Mouse (Mus musculus) leukemia stem cell, adult 10-12 weeks (primary cell): Measurements from ENCODE around the gene Desi2. TPM values are rescaled to one million over a fixed set of nuclear protein-coding genes. Genes with fewer than 3 reads are reported as not detected.

Experiments used
- polyA plus RNA-seq: library from polyadenylated mRNA; stranded (reverse); fragments of >175 nt; gene quantifications from 2 replicates; pipeline ENCODE4 v1.2.3, GENCODE M21; 2012; ENCODE audit warnings: low replicate concordance

The Desi2 gene
- polyA plus RNA-seq: 7.2 and 8.3 TPM in 2 replicates

GRCm38 (mm10) chr1:178187216-178187791 lies at the start of gene Desi2:
Desi2 (plus strand) TSS chr1:178187417.

Other genes with a start within 250 kb of the Desi2 start
- 0.11 and 0.33 TPM in 2 replicates for gene Catspere2, start 204.0 kb upstream of the Desi2 start, polyA plus RNA-seq
- gene Cox20, start 131.7 kb downstream of the Desi2 start, polyA plus RNA-seq: 0.79 and 4.0 TPM in 2 replicates
- 376 and 509 TPM in 2 replicates for gene Hnrnpu, start 150.4 kb downstream of the Desi2 start, polyA plus RNA-seq
- gene Efcab2, start 218.7 kb downstream of the Desi2 start, polyA plus RNA-seq: 0.16 TPM in 1 of 2 replicates, not detected in the other